Mouse (Mus musculus): ENCODE measurements around the gene Apopt1. TPM values are rescaled to one million over a fixed set of nuclear protein-coding genes. Genes with fewer than 3 reads are reported as not detected.

Gene Apopt1
- total and polyA plus RNA-seq, 2 experiments = 24.3 to 78.4 TPM

DNA sequence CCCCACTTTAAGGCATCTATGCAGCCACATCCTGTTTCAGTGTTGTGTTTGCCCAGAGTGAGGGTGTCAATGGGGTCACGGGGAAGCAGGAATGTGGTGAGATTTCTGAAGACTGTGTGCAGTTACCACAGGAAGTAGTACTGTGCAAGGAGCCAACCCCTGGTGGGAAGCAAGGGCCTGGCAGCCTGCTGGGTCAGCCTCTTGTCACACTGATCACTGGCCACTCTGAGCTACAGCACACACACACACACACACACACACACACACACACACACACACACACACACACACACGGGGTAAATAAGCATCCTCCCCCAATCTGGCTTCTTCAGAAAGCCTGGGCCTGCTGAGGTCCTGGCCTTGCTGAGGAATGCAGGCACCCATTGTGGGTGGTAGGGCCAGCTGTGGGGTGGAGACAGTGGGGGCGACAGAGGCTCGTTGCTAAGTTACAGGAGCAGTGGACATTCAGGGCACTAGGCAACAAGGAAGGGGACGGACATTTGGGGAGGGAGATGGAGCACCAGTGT lies 21.7 kb upstream of the Apopt1 start:
- WGBS = 58% methylated on average over 5 of the region's 5 CpGs
- Histone ChIP-seq H3K36me3 (ENCODE audit: control insufficient read depth, insufficient read depth, low read length) (no peaks in the 10 kb centered on the region), H3K9ac (ENCODE audit: low read depth, low read length) (no peak overlapping the region; the same call in 1 of the 2 replicates), H3K27ac (replicated peaks; ENCODE audit: insufficient read depth, low read depth, low read length) (peak overlapping the region; percentile 32; the same call in 1 of the 2 replicates), H3K4me3 (ENCODE audit: insufficient read depth, low read depth, low read length) (no peak overlapping the region), H3K4me1 (ENCODE audit: control insufficient read depth, insufficient read depth, low read length) (peaks cover 10% of the 10 kb centered on the region), H3K79me2 (ENCODE audit: control insufficient read depth, insufficient read depth, low read length) (no peaks in the 10 kb centered on the region), H3K27me3 (ENCODE audit: control insufficient read depth, insufficient read depth, low read length) (no peaks in the 10 kb centered on the region)
- TF ChIP-seq CTCF (IDR thresholded peaks at IDR 0.05; ENCODE audit: low read depth, low read length) (no peak), POLR2A (IDR thresholded peaks at IDR 0.05; ENCODE audit: extremely low read depth, insufficient read depth, low read length) (no peak)
- peak; percentile 31 for DNase-seq (ENCODE audit: extremely low read depth, low read depth, low spot score)

DNA sequence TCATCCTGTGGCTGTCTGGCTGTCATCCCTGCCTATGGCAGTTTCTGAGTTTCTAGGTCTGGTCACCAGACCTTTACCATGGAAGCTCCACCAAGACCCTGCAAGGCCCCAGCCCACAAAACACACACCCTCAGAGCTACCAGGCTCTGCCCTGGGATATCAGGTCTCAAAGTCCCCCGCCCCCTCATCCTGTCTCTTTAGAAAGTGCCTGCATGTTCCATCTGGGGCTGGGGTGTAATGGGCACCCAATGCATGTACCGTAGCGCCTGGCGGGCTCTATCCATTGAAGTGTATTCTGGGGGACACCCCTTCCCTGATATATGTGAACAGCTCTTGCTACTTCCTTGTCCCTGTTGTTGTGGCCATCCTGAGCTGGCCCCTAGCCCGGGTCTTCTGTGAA lies 20.2 kb upstream of the Apopt1 start:
- H3K9ac ChIP-seq (ENCODE audit: low read depth, low read length) = no peak overlapping the region
- no peak overlapping the region for H3K27ac ChIP-seq (replicated peaks; ENCODE audit: insufficient read depth, low read depth, low read length)
- TF ChIP-seq POLR2A (IDR thresholded peaks at IDR 0.05; ENCODE audit: extremely low read depth, insufficient read depth, low read length) = no peak
- no peak for TF ChIP-seq CTCF (IDR thresholded peaks at IDR 0.05; ENCODE audit: low read depth, low read length)
- no peaks in the 10 kb centered on the region for H3K79me2 ChIP-seq (ENCODE audit: control insufficient read depth, insufficient read depth, low read length)
- 85% methylated on average over 5 of the region's 5 CpGs for WGBS
- no peaks in the 10 kb centered on the region for H3K27me3 ChIP-seq (ENCODE audit: control insufficient read depth, insufficient read depth, low read length)
- no peak overlapping the region for H3K4me3 ChIP-seq (ENCODE audit: insufficient read depth, low read depth, low read length)
- H3K4me1 ChIP-seq (ENCODE audit: control insufficient read depth, insufficient read depth, low read length) = peaks cover 8% of the 10 kb centered on the region
- H3K36me3 ChIP-seq (ENCODE audit: control insufficient read depth, insufficient read depth, low read length) = no peaks in the 10 kb centered on the region
- DNase-seq (ENCODE audit: extremely low read depth, low read depth, low spot score) = no peak

DNA sequence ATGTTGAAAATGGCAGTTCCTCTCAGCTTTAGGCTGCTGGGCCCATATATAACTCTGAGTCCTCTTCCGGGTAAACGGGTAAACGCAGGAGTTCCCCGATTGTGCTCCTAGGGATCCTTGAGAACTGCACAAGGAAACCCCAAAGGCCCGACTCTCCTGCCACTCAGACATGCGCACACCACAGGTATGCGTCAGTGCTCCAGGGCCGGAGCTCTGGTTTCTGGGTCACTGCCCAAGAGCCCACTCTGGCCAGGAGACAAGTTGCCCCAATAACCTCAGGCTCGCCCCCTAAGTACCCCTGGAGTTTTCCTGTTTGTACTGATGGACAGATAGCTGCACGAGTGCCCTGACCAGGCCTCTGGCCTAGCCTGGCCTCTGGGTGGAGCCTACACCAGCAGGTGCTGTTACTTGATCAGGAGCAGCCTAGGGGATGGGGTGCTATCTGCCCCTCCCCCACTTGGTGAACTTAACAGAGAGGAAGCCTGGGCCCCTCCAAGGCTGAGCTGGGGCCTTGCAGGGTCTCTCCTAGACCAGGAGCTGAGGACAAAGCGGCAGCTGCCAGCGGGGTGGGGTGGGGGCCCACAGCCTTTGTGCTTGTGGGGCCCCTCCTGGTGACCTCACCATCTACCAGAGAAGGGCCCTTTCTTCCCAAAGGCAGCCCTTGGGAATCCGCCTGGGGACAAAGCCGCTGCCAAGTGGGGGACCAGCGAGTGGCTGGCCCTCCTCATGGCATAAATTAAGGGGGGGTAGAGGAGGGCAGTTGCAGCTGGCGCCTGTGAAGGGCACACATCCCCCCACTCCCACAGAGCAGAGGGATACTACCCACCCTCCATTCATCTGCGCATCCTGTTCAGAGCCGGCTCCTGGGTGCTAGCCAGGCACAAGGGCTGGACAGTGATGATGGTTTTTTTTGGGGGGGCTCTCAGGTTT lies 19.5 kb upstream of the Apopt1 start:
- Histone ChIP-seq H3K79me2 (ENCODE audit: control insufficient read depth, insufficient read depth, low read length) (no peaks in the 10 kb centered on the region), H3K27ac (replicated peaks; ENCODE audit: insufficient read depth, low read depth, low read length) (peak overlapping the region; percentile 65), H3K4me1 (ENCODE audit: control insufficient read depth, insufficient read depth, low read length) (peaks cover 8% of the 10 kb centered on the region), H3K4me3 (ENCODE audit: insufficient read depth, low read depth, low read length) (no peak overlapping the region), H3K9ac (ENCODE audit: low read depth, low read length) (no peak overlapping the region), H3K27me3 (ENCODE audit: control insufficient read depth, insufficient read depth, low read length) (no peaks in the 10 kb centered on the region), H3K36me3 (ENCODE audit: control insufficient read depth, insufficient read depth, low read length) (no peaks in the 10 kb centered on the region)
- no peak for DNase-seq (ENCODE audit: extremely low read depth, low read depth, low spot score)
- WGBS = 77% methylated on average over 18 of the region's 18 CpGs
- no peak for TF ChIP-seq CTCF (IDR thresholded peaks at IDR 0.05; ENCODE audit: low read depth, low read length)
- TF ChIP-seq POLR2A (IDR thresholded peaks at IDR 0.05; ENCODE audit: extremely low read depth, insufficient read depth, low read length) = no peak

DNA sequence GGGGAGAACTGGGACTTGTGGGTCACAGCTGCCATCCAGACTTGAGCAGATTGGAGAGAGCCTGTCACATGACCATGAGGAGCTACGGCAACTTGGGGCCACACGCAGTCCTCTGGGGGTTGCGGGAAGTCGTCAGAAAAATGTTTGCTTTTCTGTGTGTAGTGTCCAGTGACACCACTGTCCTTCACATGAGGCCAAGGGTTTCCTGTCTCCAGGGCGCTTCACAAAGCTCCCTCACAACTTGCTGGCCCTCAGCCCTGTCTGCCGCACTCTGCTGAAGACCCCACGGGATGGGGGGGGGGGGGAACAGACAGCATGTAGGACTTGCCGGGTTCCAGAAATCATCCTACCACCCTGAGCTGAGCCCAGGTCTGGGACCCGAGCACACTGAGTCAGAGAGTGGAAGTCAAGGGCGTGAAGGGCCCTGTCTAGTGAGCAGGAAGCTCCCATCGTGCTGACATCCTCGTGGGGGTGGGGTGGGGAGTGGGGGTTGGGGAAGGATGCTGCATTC lies 18.7 kb upstream of the Apopt1 start:
- Histone ChIP-seq H3K79me2 (ENCODE audit: control insufficient read depth, insufficient read depth, low read length) (no peaks in the 10 kb centered on the region), H3K36me3 (ENCODE audit: control insufficient read depth, insufficient read depth, low read length) (no peaks in the 10 kb centered on the region), H3K27ac (replicated peaks; ENCODE audit: insufficient read depth, low read depth, low read length) (peak overlapping the region; percentile 65), H3K27me3 (ENCODE audit: control insufficient read depth, insufficient read depth, low read length) (no peaks in the 10 kb centered on the region), H3K4me3 (ENCODE audit: insufficient read depth, low read depth, low read length) (no peak overlapping the region), H3K9ac (ENCODE audit: low read depth, low read length) (0 out of 2 replicates have a peak overlapping the region, but pooled peaks have one; percentile 15), H3K4me1 (ENCODE audit: control insufficient read depth, insufficient read depth, low read length) (peaks cover 3% of the 10 kb centered on the region)
- WGBS = 28% methylated on average over 12 of the region's 12 CpGs
- no peak for TF ChIP-seq CTCF (IDR thresholded peaks at IDR 0.05; ENCODE audit: low read depth, low read length)
- no peak for TF ChIP-seq POLR2A (IDR thresholded peaks at IDR 0.05; ENCODE audit: extremely low read depth, insufficient read depth, low read length)
- DNase-seq (ENCODE audit: extremely low read depth, low read depth, low spot score) = peak; percentile 15

DNA sequence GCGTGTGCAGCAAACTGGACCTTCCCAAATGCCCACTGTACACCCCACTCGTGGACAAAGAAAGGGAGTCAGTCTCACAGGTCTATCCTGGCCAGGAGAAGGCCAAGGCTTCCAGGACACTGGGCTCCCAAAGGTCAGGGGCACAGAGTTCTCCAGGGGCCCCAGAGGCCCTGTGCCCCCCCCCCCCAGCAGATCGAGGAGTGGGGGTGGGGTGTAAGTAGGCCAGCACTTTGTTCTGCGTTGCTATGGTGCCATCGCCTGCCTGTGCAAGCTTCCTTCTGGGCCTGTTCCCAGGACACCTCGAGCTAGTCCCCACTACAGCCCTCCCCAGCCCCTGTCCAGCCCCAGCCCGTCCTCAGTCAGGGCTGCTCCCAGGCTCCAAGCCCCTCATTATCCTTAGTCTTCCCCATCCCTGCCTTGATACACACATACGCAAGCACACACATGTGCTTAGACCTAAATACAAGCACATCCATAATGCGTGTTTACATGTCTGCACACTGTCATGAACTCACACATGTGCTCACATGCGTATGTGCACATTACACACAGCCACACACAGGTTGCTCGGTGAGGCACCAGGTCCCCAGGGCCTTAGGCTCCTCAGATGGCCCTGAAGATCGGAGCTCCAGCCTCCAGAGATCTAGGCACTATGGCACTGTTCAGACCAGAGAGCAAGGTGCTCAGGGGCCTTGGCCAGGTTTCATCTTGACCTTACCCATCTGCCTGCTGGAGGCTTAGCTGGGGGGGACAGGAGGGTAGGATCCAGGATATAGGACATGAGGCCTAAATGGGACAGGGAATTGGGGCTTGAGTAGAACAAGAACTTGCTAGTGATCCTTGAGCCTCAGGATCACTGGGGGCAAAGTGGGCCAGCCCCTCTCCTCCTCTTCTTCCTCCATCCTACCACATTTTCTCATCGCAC lies 17.9 kb upstream of the Apopt1 start:
- no peak for DNase-seq (ENCODE audit: extremely low read depth, low read depth, low spot score)
- H3K36me3 ChIP-seq (ENCODE audit: control insufficient read depth, insufficient read depth, low read length) = no peaks in the 10 kb centered on the region
- no peak overlapping the region for H3K9ac ChIP-seq (ENCODE audit: low read depth, low read length)
- no peaks in the 10 kb centered on the region for H3K79me2 ChIP-seq (ENCODE audit: control insufficient read depth, insufficient read depth, low read length)
- H3K4me1 ChIP-seq (ENCODE audit: control insufficient read depth, insufficient read depth, low read length) = peaks cover 3% of the 10 kb centered on the region; the same call in 1 of the 2 replicates
- H3K27ac ChIP-seq (replicated peaks; ENCODE audit: insufficient read depth, low read depth, low read length) = no peak overlapping the region
- no peak for TF ChIP-seq POLR2A (IDR thresholded peaks at IDR 0.05; ENCODE audit: extremely low read depth, insufficient read depth, low read length)
- no peak for TF ChIP-seq CTCF (IDR thresholded peaks at IDR 0.05; ENCODE audit: low read depth, low read length)
- no peak overlapping the region for H3K4me3 ChIP-seq (ENCODE audit: insufficient read depth, low read depth, low read length)
- 73% methylated on average over 13 of the region's 13 CpGs for WGBS
- no peaks in the 10 kb centered on the region for H3K27me3 ChIP-seq (ENCODE audit: control insufficient read depth, insufficient read depth, low read length)

All from liver, adult 2 months (tissue).